Comparison of ENCODE assay signal across 8 mouse cellular contexts in genomic region chr19:8870838-8871237, GRCm38 (mm10). TPM values are rescaled to one million over a fixed set of nuclear protein-coding genes. Genes with fewer than 3 reads are reported as not detected.
A peak's percentile ranks its signal among the peaks of the same experiment; 100 is the strongest.
DNase-seq lines count a peak whose midpoint lies in the region; ATAC-seq and TF ChIP-seq lines count a peak whose summit lies in the region.

No protein-coding gene starts in this region.

- ATAC-seq in frontal cortex, adult (ENCODE audit: low TSS enrichment): peak; percentile 9; the same call in 1 of the 2 replicates
- 0 out of 2 replicates have a peak, but pooled peaks have one; percentile 8 for ATAC-seq in forebrain, embryonic 14.5 days
- ATAC-seq in liver, embryonic 15.5 days (ENCODE audit: insufficient read depth): peak; percentile 19

- H3K4me3 ChIP-seq in C2C12 (ENCODE audit: insufficient read depth, poor library complexity, severe bottlenecking): peak overlapping the region; percentile 84
- peak overlapping the region; percentile 96 for H3K4me3 ChIP-seq in forebrain, embryonic 14.5 days (ENCODE audit: low read depth, low read length)
- peak overlapping the region; percentile 98 for H3K4me3 ChIP-seq in liver, embryonic 15.5 days (replicated peaks)

- H3K4me2 ChIP-seq in forebrain, embryonic 14.5 days (ENCODE audit: low read length): peak overlapping the region; percentile 95
- H3K4me2 ChIP-seq in liver, embryonic 15.5 days: peak overlapping the region; percentile 90

- H3K79me2 ChIP-seq in C2C12 (ENCODE audit: control insufficient read depth, insufficient read depth): peaks cover 23% of the 10 kb centered on the region

- H3K27ac ChIP-seq in forebrain, embryonic 14.5 days (ENCODE audit: low read depth, low read length): no peak overlapping the region
- peak overlapping the region; percentile 92 for H3K27ac ChIP-seq in liver, embryonic 15.5 days (replicated peaks)

- intact Hi-C loops in left cerebral cortex, postnatal 4 days (cut with DNase I): no loop called here

- 56% methylated on average over 9 of the region's 9 CpGs for WGBS in forebrain, embryonic 14.5 days
- 26% methylated on average over 9 of the region's 9 CpGs for WGBS in liver, embryonic 15.5 days (ENCODE audit: insufficient replicate concordance)

- H3ac ChIP-seq in C2C12 (ENCODE audit: control insufficient read depth, insufficient read length, low read depth): peak overlapping the region; percentile 49

- H3K9me3 ChIP-seq in forebrain, embryonic 14.5 days (replicated peaks; ENCODE audit: control insufficient read depth, low read length): no peaks in the 10 kb centered on the region
- H3K9me3 ChIP-seq in liver, embryonic 15.5 days (replicated peaks): no peaks in the 10 kb centered on the region

- H3K4me1 ChIP-seq in forebrain, embryonic 14.5 days (ENCODE audit: control insufficient read depth, insufficient read depth, low read length): peaks cover 7% of the 10 kb centered on the region
- peaks cover 52% of the 10 kb centered on the region for H3K4me1 ChIP-seq in liver, embryonic 15.5 days (replicated peaks)

- no peak for DNase-seq in frontal cortex, postnatal 10 days (ENCODE audit: low spot score in 2 of 2)
- no peak for DNase-seq in forebrain, embryonic 14.5 days (ENCODE audit: low spot score)
- DNase-seq in embryo, embryonic 10 days (ENCODE audit: low spot score): no peak
- no peak for DNase-seq in left cerebral cortex, postnatal 4 days
- DNase-seq in right cerebral cortex, postnatal 10 days (ENCODE audit: low spot score in 2 of 2): no peak

- peak overlapping the region; percentile 95 for H3K9ac ChIP-seq in forebrain, embryonic 14.5 days (ENCODE audit: low read length)
- peak overlapping the region; percentile 99 for H3K9ac ChIP-seq in liver, embryonic 15.5 days

- no peak for TF ChIP-seq CTCF in C2C12 (IDR thresholded peaks at IDR 0.05; ENCODE audit: control insufficient read depth, insufficient read depth, insufficient read length)

- H3K79me3 ChIP-seq in C2C12 (ENCODE audit: low read depth): peaks cover 11% of the 10 kb centered on the region

- peaks cover 29% of the 10 kb centered on the region for H3K36me3 ChIP-seq in C2C12 (ENCODE audit: control insufficient read depth, insufficient read depth)
- peaks cover 24% of the 10 kb centered on the region for H3K36me3 ChIP-seq in forebrain, embryonic 14.5 days (ENCODE audit: control insufficient read depth, insufficient read depth, low read length)
- peaks cover 33% of the 10 kb centered on the region for H3K36me3 ChIP-seq in liver, embryonic 15.5 days (replicated peaks)

- H3K27me3 ChIP-seq in C2C12 (ENCODE audit: control insufficient read depth, insufficient read depth, insufficient read length): no peaks in the 10 kb centered on the region
- H3K27me3 ChIP-seq in forebrain, embryonic 14.5 days (replicated peaks; ENCODE audit: control insufficient read depth, insufficient read depth, low read length): no peaks in the 10 kb centered on the region
- H3K27me3 ChIP-seq in liver, embryonic 15.5 days: no peaks in the 10 kb centered on the region

TF ChIP-seq in C2C12, 6 proteins besides CTCF, POLR2A, EP300 and RAD21:
- no peak for TF ChIP-seq USF1 (IDR thresholded peaks at IDR 0.05; ENCODE audit: low read depth)
TF ChIP-seq in C2C12: peak in this region for 0.

RNA-seq across cellular contexts. Expression of gene Ubxn1, which starts 0.5 kb away (rescaled TPM):
- polyA plus RNA-seq in C2C12 (2012; fragmentation: generic; extraction: Trizol): 169 TPM
- 173 and 184 TPM in 2 replicates for polyA plus RNA-seq in forebrain, embryonic 14.5 days (2014; fragmentation: Nextera tagmentation; extraction: Ambion mirVana)
- 90.4 and 96.5 TPM in 2 replicates for polyA plus RNA-seq in liver, embryonic 15.5 days (2015; fragmentation: Nextera tagmentation; extraction: Ambion mirVana)
- total RNA-seq in left cerebral cortex, postnatal 4 days (2021): 100 to 1,000 TPM; 109 to 122 TPM

RNA-seq across cellular contexts. Expression of gene Uqcc3, which starts 9.9 kb away (rescaled TPM):
- 34.4 TPM for polyA plus RNA-seq in C2C12 (2012; fragmentation: generic; extraction: Trizol)
- 57.0 and 66.4 TPM in 2 replicates for polyA plus RNA-seq in forebrain, embryonic 14.5 days (2014; fragmentation: Nextera tagmentation; extraction: Ambion mirVana)
- 29.6 and 29.8 TPM in 2 replicates for polyA plus RNA-seq in liver, embryonic 15.5 days (2015; fragmentation: Nextera tagmentation; extraction: Ambion mirVana)
- total RNA-seq in left cerebral cortex, postnatal 4 days (2021): 10 to 100 TPM; 22.3 to 25.7 TPM

RNA-seq across cellular contexts. Expression of gene Lbhd1, which starts 12.7 kb away (rescaled TPM):
- 8.6 TPM for polyA plus RNA-seq in C2C12 (2012; fragmentation: generic; extraction: Trizol)
- 44.2 and 59.1 TPM in 2 replicates for polyA plus RNA-seq in forebrain, embryonic 14.5 days (2014; fragmentation: Nextera tagmentation; extraction: Ambion mirVana)
- 22.5 and 42.9 TPM in 2 replicates for polyA plus RNA-seq in liver, embryonic 15.5 days (2015; fragmentation: Nextera tagmentation; extraction: Ambion mirVana)
- 1 to 10 TPM; 4.6 to 8.6 TPM for total RNA-seq in left cerebral cortex, postnatal 4 days (2021)

RNA-seq across cellular contexts. Expression of gene Gm49403, which starts 12.9 kb away (rescaled TPM):
- polyA plus RNA-seq in C2C12 (2012; fragmentation: generic; extraction: Trizol): not detected
- not detected in 2 replicates for polyA plus RNA-seq in forebrain, embryonic 14.5 days (2014; fragmentation: Nextera tagmentation; extraction: Ambion mirVana)
- not detected in 2 replicates for polyA plus RNA-seq in liver, embryonic 15.5 days (2015; fragmentation: Nextera tagmentation; extraction: Ambion mirVana)
- not detected for total RNA-seq in left cerebral cortex, postnatal 4 days (2021)

RNA-seq across cellular contexts. Expression of gene 1810009A15Rik, which starts 17.8 kb away (rescaled TPM):
- 175 TPM for polyA plus RNA-seq in C2C12 (2012; fragmentation: generic; extraction: Trizol)
- 63.7 and 77.6 TPM in 2 replicates for polyA plus RNA-seq in forebrain, embryonic 14.5 days (2014; fragmentation: Nextera tagmentation; extraction: Ambion mirVana)
- 46.8 and 49.0 TPM in 2 replicates for polyA plus RNA-seq in liver, embryonic 15.5 days (2015; fragmentation: Nextera tagmentation; extraction: Ambion mirVana)
- 10 to 100 TPM; 16.4 to 21.4 TPM for total RNA-seq in left cerebral cortex, postnatal 4 days (2021)
